Mouse (Mus musculus): ENCODE data around the gene Eaf1. TPM values are rescaled to one million over a fixed set of nuclear protein-coding genes. Genes with fewer than 3 reads are reported as not detected.

The Eaf1 gene
- polyA plus RNA-seq, 1 experiment from 2014 or later, result 19.9 TPM

GRCm38 (mm10) chr14:31519165-31519564 is 25.0 kb downstream of the Eaf1 start:
- ATAC-seq, result peak; percentile 81
- Histone ChIP-seq H3K4me1 (replicated peaks) (peaks cover 7% of the 10 kb centered on the region; the same call in 1 of the 2 replicates), H3K36me3 (no peaks in the 10 kb centered on the region), H3K9me3 (no peaks in the 10 kb centered on the region), H3K4me2 (replicated peaks) (peak overlapping the region; percentile 17), H3K9ac (no peak overlapping the region), H3K27ac (no peak overlapping the region), H3K4me3 (replicated peaks) (no peak overlapping the region), H3K27me3 (replicated peaks) (no peaks in the 10 kb centered on the region)
- 30% methylated on average over 3 of the region's 3 CpGs for WGBS

DNA sequence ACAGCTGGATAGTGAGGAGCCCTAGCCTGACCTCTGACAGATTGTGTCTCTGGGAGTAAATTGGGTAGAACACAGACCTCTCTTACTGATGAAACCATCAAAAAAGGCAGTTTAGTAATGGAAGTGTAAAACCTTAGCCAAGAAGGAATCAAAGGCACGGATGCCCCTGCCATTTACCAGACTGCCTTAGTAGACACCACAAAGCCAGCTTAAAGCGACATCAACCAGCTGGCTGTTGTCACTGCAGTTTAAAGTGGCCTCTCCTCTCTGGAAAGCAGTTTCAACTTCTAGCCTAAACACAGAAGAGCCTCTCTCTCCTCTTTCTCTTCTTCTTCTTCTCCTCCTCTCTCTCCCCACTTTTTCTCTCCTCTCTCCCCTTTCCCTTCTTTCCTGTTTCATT is 27.1 kb downstream of the Eaf1 start:
- H3K27me3 ChIP-seq (replicated peaks), result no peaks in the 10 kb centered on the region
- H3K4me1 ChIP-seq (replicated peaks), result peaks cover 7% of the 10 kb centered on the region; the same call in 1 of the 2 replicates
- no peaks in the 10 kb centered on the region for H3K36me3 ChIP-seq
- H3K9me3 ChIP-seq, result no peaks in the 10 kb centered on the region
- no peak for ATAC-seq
- H3K9ac ChIP-seq, result no peak overlapping the region
- H3K4me2 ChIP-seq (replicated peaks), result no peak overlapping the region
- 36% methylated on average over 2 of the region's 2 CpGs for WGBS
- no peak overlapping the region for H3K27ac ChIP-seq
- H3K4me3 ChIP-seq (replicated peaks), result no peak overlapping the region

- Histone ChIP-seq H3K4me2 (replicated peaks) (no peak overlapping the region), H3K9me3 (no peaks in the 10 kb centered on the region), H3K9ac (no peak overlapping the region), H3K27ac (no peak overlapping the region), H3K4me1 (replicated peaks) (no peaks in the 10 kb centered on the region), H3K4me3 (replicated peaks) (no peak overlapping the region), H3K27me3 (replicated peaks) (no peaks in the 10 kb centered on the region), H3K36me3 (no peaks in the 10 kb centered on the region)
- no peak for ATAC-seq
- WGBS, result 68% methylated on average over 7 of the region's 7 CpGs
These were observed 31.0 kb downstream of the Eaf1 start for GRCm38 (mm10) chr14:31525040-31525810.

DNA sequence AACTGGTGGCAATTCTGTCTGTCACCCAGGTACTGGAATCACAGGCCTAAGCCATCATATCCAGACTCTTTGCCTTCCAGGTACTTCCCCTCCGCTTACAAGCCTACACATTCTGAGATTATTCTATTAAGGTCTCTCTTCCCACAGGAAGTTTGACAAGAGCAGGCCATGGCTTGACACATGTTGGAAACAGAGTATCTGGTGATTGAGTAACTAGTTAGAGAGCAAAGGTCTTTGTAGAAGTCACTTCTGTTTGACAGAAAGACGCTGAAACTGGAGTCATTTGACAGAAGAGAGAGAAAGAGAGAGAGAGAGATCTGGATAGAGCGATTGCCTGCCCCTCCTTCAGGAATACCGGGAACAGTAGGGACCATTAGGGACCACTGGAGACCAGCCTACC is 36.6 kb downstream of the Eaf1 start:
- H3K27me3 ChIP-seq (replicated peaks), result no peaks in the 10 kb centered on the region
- H3K4me2 ChIP-seq (replicated peaks), result no peak overlapping the region
- H3K36me3 ChIP-seq, result no peaks in the 10 kb centered on the region
- no peaks in the 10 kb centered on the region for H3K4me1 ChIP-seq (replicated peaks)
- H3K4me3 ChIP-seq (replicated peaks), result no peak overlapping the region
- WGBS, result 71% methylated on average over 4 of the region's 4 CpGs
- peak; percentile 69 for ATAC-seq
- no peak overlapping the region for H3K9ac ChIP-seq
- H3K9me3 ChIP-seq, result no peaks in the 10 kb centered on the region
- H3K27ac ChIP-seq, result peak overlapping the region; percentile 28; the same call in 1 of the 2 replicates

DNA sequence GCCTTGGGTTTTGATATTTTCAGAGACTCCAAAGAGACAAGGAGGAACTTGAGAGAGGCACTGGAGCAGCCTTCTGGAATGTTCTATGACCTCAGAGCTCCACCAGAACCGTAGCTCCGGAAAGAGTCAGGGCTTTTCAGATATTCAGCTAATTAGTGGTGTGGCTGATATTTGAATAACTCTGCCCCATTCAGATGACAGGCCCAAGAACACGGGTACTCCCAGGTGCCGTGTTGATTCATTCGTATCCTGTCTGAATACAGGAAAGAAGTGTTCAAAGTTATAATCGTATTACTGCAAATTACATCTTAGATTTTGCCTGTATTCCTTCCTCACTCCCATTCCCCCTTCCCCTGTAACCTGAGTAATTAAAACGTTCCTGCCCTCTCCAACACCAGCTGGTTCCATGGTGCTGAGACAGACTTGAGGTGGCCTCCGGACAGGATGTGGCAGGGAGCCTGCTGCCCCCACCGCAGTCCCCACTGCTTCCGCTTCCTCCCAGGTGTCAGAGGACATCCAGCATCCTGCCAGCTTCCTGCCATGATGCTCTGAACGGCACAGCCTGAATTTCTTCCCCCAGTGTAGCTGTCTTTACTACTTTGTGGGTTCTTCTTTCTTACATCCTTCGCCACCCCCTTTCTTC is 37.4 kb downstream of the Eaf1 start:
- no peak overlapping the region for H3K9ac ChIP-seq
- WGBS, result 59% methylated on average over 12 of the region's 12 CpGs
- ATAC-seq, result no peak

DNA sequence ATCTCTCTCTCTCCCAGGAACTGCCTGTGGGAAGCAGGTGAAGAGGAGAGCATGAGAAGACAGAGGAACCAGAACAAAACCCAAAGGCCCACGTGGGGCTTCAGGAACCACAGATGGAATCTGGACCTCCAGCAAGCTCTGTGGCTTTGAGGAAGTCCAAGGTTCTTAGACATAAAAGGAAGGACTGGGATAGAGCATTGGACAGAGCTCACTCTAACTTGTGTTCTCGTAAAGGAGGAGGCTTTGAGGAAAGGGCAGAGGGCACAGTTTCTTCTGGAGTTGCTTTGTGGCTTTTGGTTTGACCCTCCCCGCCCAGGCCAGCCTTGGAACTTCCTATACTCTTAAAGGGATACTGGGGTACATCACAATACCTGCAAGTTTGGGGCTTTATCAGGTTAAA is 38.5 kb downstream of the Eaf1 start:
- no peak overlapping the region for H3K27ac ChIP-seq
- H3K9me3 ChIP-seq, result no peaks in the 10 kb centered on the region
- H3K9ac ChIP-seq, result no peak overlapping the region
- H3K4me3 ChIP-seq (replicated peaks), result no peak overlapping the region
- H3K27me3 ChIP-seq (replicated peaks), result no peaks in the 10 kb centered on the region
- WGBS, result 65% methylated on average over 3 of the region's 3 CpGs
- ATAC-seq, result 0 out of 2 replicates have a peak, but pooled peaks have one; percentile 23
- H3K4me1 ChIP-seq (replicated peaks), result no peaks in the 10 kb centered on the region
- H3K4me2 ChIP-seq (replicated peaks), result no peak overlapping the region
- no peaks in the 10 kb centered on the region for H3K36me3 ChIP-seq

More for the DNA sequence above, 37.4 kb downstream of the Eaf1 start:
- H3K27ac ChIP-seq, result peak overlapping the region; percentile 28; the same call in 1 of the 2 replicates
- no peaks in the 10 kb centered on the region for H3K4me1 ChIP-seq (replicated peaks)
- H3K27me3 ChIP-seq (replicated peaks), result no peaks in the 10 kb centered on the region
- no peaks in the 10 kb centered on the region for H3K36me3 ChIP-seq
- no peak overlapping the region for H3K4me2 ChIP-seq (replicated peaks)
- H3K9me3 ChIP-seq, result no peaks in the 10 kb centered on the region
- no peak overlapping the region for H3K4me3 ChIP-seq (replicated peaks)

DNA sequence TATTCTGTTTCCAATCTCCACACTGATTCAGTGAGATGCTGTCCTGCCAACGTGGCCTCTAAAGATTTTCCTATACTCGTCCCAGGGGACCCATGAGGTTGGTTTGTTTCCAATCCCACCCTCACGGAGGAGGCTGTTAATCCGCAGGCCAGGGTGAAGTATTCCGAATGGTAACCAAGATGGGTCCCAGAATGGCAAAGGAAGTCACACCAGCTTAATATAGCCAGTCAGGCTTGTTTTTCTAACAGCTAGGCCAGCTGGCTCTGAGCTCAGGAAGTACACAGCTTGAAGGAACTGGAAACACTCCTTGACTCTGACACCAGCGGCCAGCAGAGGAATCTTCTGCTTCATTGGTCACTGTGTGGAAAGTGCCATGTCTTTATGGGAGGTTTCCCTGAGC is 43.1 kb downstream of the Eaf1 start:
- H3K9me3 ChIP-seq, result no peaks in the 10 kb centered on the region
- no peak overlapping the region for H3K9ac ChIP-seq
- H3K36me3 ChIP-seq, result no peaks in the 10 kb centered on the region
- H3K27me3 ChIP-seq (replicated peaks), result no peaks in the 10 kb centered on the region
- no peak overlapping the region for H3K27ac ChIP-seq
- 76% methylated on average over 6 of the region's 6 CpGs for WGBS
- no peaks in the 10 kb centered on the region for H3K4me1 ChIP-seq (replicated peaks)
- no peak overlapping the region for H3K4me3 ChIP-seq (replicated peaks)
- ATAC-seq, result no peak
- no peak overlapping the region for H3K4me2 ChIP-seq (replicated peaks)

DNA sequence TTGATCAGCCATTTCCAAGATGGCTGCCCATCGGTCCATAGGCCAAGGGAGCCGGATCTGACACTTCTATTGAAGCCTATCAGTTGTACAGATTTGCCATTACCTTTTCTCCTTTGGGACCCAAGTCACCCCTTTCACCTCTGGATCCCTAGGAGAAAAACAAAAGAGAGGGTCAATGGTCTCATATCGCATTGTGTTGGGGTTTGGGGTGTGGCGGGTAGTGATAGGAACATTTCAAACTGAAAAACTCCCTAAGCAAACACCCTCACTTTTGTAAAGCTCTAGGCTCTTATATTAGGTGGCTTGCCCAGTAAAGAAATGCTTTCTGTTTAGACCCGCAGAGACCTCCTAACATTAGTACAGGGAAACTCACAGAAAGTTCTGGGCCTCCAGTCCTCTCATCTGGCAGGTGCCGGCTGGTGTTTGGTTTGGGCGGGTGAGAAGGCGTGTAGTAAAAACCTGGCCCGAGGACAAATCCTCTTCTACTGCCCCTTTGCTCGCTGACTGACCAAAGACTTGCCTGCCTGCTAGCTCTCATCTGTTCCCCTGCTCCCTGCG is 49.8 kb downstream of the Eaf1 start:
- Histone ChIP-seq H3K36me3 (no peaks in the 10 kb centered on the region), H3K4me1 (replicated peaks) (no peaks in the 10 kb centered on the region), H3K9ac (no peak overlapping the region), H3K4me2 (replicated peaks) (no peak overlapping the region), H3K27ac (no peak overlapping the region), H3K9me3 (no peaks in the 10 kb centered on the region), H3K27me3 (replicated peaks) (no peaks in the 10 kb centered on the region), H3K4me3 (replicated peaks) (no peak overlapping the region)
- WGBS, result 73% methylated on average over 11 of the region's 11 CpGs
- no peak for ATAC-seq

- Histone ChIP-seq H3K4me3 (replicated peaks) (no peak overlapping the region), H3K9me3 (no peaks in the 10 kb centered on the region), H3K9ac (no peak overlapping the region), H3K36me3 (no peaks in the 10 kb centered on the region), H3K4me2 (replicated peaks) (no peak overlapping the region), H3K27me3 (replicated peaks) (no peaks in the 10 kb centered on the region), H3K27ac (no peak overlapping the region), H3K4me1 (replicated peaks) (no peaks in the 10 kb centered on the region)
- WGBS, result 91% methylated on average over 7 of the region's 7 CpGs
- ATAC-seq, result no peak
These were observed 60.8 kb downstream of the Eaf1 start for GRCm38 (mm10) chr14:31555021-31555420.

DNA sequence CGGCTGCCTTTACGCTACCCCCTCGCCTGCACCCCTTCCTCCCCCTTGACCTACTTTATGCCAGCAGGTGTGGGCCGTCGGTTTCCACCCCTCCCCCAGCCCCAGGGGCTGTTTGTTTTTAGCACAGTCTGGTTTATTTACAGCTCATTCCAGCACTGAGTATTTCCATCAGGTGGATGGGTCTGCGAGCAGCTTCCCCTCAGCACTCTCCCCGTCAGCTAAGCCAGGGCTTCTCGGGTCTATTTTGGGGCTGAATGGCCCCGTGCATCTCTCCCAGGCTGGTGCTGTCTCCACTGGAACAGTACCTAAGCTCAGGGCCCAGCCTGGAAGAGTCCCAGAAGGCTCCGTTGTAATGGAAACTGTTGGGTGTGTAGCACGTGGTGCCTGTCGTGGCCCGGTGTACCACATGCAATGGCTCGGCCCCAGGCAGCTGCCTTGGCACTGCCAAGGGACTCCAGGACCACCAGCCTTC is 61.8 kb downstream of the Eaf1 start:
- 56% methylated on average over 14 of the region's 14 CpGs for whole genome bisulfite sequencing
- no peak overlapping the region for H3K4me2 ChIP-seq (replicated peaks)
- no peak overlapping the region for H3K9ac ChIP-seq
- H3K27me3 ChIP-seq (replicated peaks), result no peaks in the 10 kb centered on the region
- H3K9me3 ChIP-seq, result no peaks in the 10 kb centered on the region
- H3K36me3 ChIP-seq, result no peaks in the 10 kb centered on the region
- peaks cover 3% of the 10 kb centered on the region for H3K4me1 ChIP-seq (replicated peaks)
- H3K27ac ChIP-seq, result no peak overlapping the region
- H3K4me3 ChIP-seq (replicated peaks), result no peak overlapping the region
- ATAC-seq, result no peak

- Histone ChIP-seq H3K4me3 (replicated peaks) (no peak overlapping the region), H3K27me3 (replicated peaks) (no peaks in the 10 kb centered on the region), H3K9me3 (no peaks in the 10 kb centered on the region), H3K9ac (no peak overlapping the region), H3K4me1 (replicated peaks) (peaks cover 10% of the 10 kb centered on the region), H3K27ac (no peak overlapping the region), H3K4me2 (replicated peaks) (no peak overlapping the region), H3K36me3 (no peaks in the 10 kb centered on the region)
- 86% methylated on average over 9 of the region's 9 CpGs for WGBS
- no peak for ATAC-seq
These were observed 62.5 kb downstream of the Eaf1 start for GRCm38 (mm10) chr14:31556526-31557260.

GRCm38 (mm10) chr14:31557273-31557672 is 63.1 kb downstream of the Eaf1 start:
- Histone ChIP-seq H3K27ac (no peak overlapping the region), H3K27me3 (replicated peaks) (no peaks in the 10 kb centered on the region), H3K9me3 (no peaks in the 10 kb centered on the region), H3K4me1 (replicated peaks) (peaks cover 10% of the 10 kb centered on the region), H3K9ac (no peak overlapping the region), H3K4me3 (replicated peaks) (no peak overlapping the region), H3K4me2 (replicated peaks) (no peak overlapping the region), H3K36me3 (no peaks in the 10 kb centered on the region)
- WGBS, result 82% methylated on average over 8 of the region's 8 CpGs
- ATAC-seq, result no peak
